Comparison of ENCODE assay signal across 9 mouse cellular contexts in the genomic region with DNA sequence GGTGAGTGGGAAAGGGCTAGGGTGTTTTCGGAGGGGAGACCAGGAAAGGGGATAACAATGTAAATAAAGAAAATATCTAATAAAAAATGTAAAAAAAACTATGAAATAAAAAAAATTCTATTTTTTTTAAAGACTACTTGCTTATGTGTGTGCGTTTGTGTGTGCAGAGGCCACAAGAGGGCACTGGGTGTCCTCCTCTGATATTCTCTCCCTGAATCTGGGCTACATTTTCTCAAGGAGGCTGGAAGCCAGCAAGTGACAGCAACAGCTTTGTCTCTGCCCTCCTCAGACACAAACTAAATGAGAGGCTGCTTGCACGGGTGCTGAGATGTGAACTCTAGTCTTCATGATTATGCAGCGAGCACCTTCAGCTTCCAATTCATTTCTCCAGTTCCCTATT. TPM values are rescaled to one million over a fixed set of nuclear protein-coding genes. Genes with fewer than 3 reads are reported as not detected.
DNase-seq lines count a peak whose midpoint lies in the region; ATAC-seq and TF ChIP-seq lines count a peak whose summit lies in the region.
"Had no signal": no experiment of that assay in that cellular context is flagged by ENCODE, and none has a peak within 500 bp of the region (broad histone marks: within the 10 kb centered on the region; RNA-seq: fewer than 3 reads in every experiment).

No protein-coding gene starts in this region.

- H3K9ac ChIP-seq in intestine, postnatal 0 days (ENCODE audit: low read depth, low read length): no peak overlapping the region
- no peak overlapping the region for H3K9ac ChIP-seq in intestine, embryonic 16.5 days (ENCODE audit: low read depth, low read length)
- no peak overlapping the region for H3K9ac ChIP-seq in liver, embryonic 13.5 days
- H3K9ac ChIP-seq in intestine, embryonic 15.5 days: no peak overlapping the region
- H3K9ac ChIP-seq: limb, embryonic 12.5 days had no signal

- 0 out of 2 replicates have a peak, but pooled peaks cover 5% of the 10 kb centered on the region for H3K36me3 ChIP-seq in intestine, postnatal 0 days (ENCODE audit: control insufficient read depth, insufficient read depth)
- no peaks in the 10 kb centered on the region for H3K36me3 ChIP-seq in intestine, embryonic 16.5 days (ENCODE audit: control insufficient read depth, insufficient read depth, low read length)
- H3K36me3 ChIP-seq in liver, embryonic 13.5 days: no peaks in the 10 kb centered on the region
- H3K36me3 ChIP-seq in intestine, embryonic 15.5 days: no peaks in the 10 kb centered on the region

- WGBS in intestine, postnatal 0 days: 72% methylated on average over 4 of the region's 4 CpGs
- WGBS in intestine, embryonic 16.5 days: 71% methylated on average over 4 of the region's 4 CpGs
- 62% methylated on average over 4 of the region's 4 CpGs for WGBS in liver, embryonic 13.5 days (ENCODE audit: insufficient replicate concordance)
- WGBS in intestine, embryonic 15.5 days: 70% methylated on average over 4 of the region's 4 CpGs

- peak; percentile 51 to 61 for DNase-seq in B cell, adult 2 months
- DNase-seq in MN1 (ENCODE audit: low spot score): peak; percentile 22
- DNase-seq in liver, embryonic 13.5 days: no peak
- DNase-seq in frontal cortex, adult 2 months (ENCODE audit: extremely low spot score in 1 of 2, low spot score in 1 of 2): no peak
- no peak for DNase-seq in urinary bladder, postnatal 4 days (ENCODE audit: low spot score in 2 of 2)

- no peaks in the 10 kb centered on the region for H3K9me3 ChIP-seq in intestine, postnatal 0 days (ENCODE audit: control insufficient read depth)
- H3K9me3 ChIP-seq in intestine, embryonic 16.5 days (ENCODE audit: control insufficient read depth, low read length): no peaks in the 10 kb centered on the region
- no peaks in the 10 kb centered on the region for H3K9me3 ChIP-seq in liver, embryonic 13.5 days (replicated peaks)
- H3K9me3 ChIP-seq in intestine, embryonic 15.5 days: no peaks in the 10 kb centered on the region
- H3K9me3 ChIP-seq: limb, embryonic 12.5 days had no signal

- H3K4me2 ChIP-seq in intestine, postnatal 0 days (replicated peaks; ENCODE audit: low read depth): no peak overlapping the region
- H3K4me2 ChIP-seq in intestine, embryonic 16.5 days (ENCODE audit: low read depth, low read length): no peak overlapping the region
- no peak overlapping the region for H3K4me2 ChIP-seq in liver, embryonic 13.5 days
- H3K4me2 ChIP-seq in intestine, embryonic 15.5 days (replicated peaks): no peak overlapping the region
- H3K4me2 ChIP-seq: limb, embryonic 12.5 days had no signal

- no peaks in the 10 kb centered on the region for H3K27me3 ChIP-seq in intestine, postnatal 0 days (replicated peaks; ENCODE audit: control insufficient read depth, insufficient read depth, low read length)
- no peaks in the 10 kb centered on the region for H3K27me3 ChIP-seq in intestine, embryonic 16.5 days (replicated peaks; ENCODE audit: control insufficient read depth, insufficient read depth, low read length)
- H3K27me3 ChIP-seq in liver, embryonic 13.5 days: no peaks in the 10 kb centered on the region
- H3K27me3 ChIP-seq in intestine, embryonic 15.5 days (replicated peaks): no peaks in the 10 kb centered on the region
- H3K27me3 ChIP-seq: limb, embryonic 12.5 days had no signal

- H3K4me1 ChIP-seq in intestine, postnatal 0 days (replicated peaks; ENCODE audit: control insufficient read depth, insufficient read depth, low read length): no peaks in the 10 kb centered on the region
- H3K4me1 ChIP-seq in intestine, embryonic 16.5 days (ENCODE audit: control insufficient read depth, insufficient read depth, low read length): peaks cover 9% of the 10 kb centered on the region
- peaks cover 45% of the 10 kb centered on the region for H3K4me1 ChIP-seq in liver, embryonic 13.5 days (replicated peaks)
- 0 out of 2 replicates have a peak, but pooled peaks cover 3% of the 10 kb centered on the region for H3K4me1 ChIP-seq in intestine, embryonic 15.5 days (replicated peaks)
- H3K4me1 ChIP-seq: limb, embryonic 12.5 days had no signal

- no peak overlapping the region for H3K4me3 ChIP-seq in intestine, postnatal 0 days (ENCODE audit: low read depth, low read length)
- no peak overlapping the region for H3K4me3 ChIP-seq in intestine, embryonic 16.5 days (ENCODE audit: low read length)
- H3K4me3 ChIP-seq in liver, embryonic 13.5 days (replicated peaks): no peak overlapping the region
- no peak overlapping the region for H3K4me3 ChIP-seq in intestine, embryonic 15.5 days (replicated peaks)
- H3K4me3 ChIP-seq: limb, embryonic 12.5 days had no signal

- no peak for ATAC-seq in intestine, postnatal 0 days
- no peak for ATAC-seq in intestine, embryonic 16.5 days
- no peak for ATAC-seq in liver, embryonic 13.5 days (ENCODE audit: low read depth)
- no peak for ATAC-seq in intestine, embryonic 15.5 days

- peak; percentile 58 for TF ChIP-seq CTCF in intestine, postnatal 0 days (IDR thresholded peaks at IDR 0.05; ENCODE audit: low read depth)

- no peak overlapping the region for H3K27ac ChIP-seq in intestine, postnatal 0 days (ENCODE audit: low read depth, low read length)
- H3K27ac ChIP-seq in intestine, embryonic 16.5 days (ENCODE audit: low read length): no peak overlapping the region
- H3K27ac ChIP-seq in liver, embryonic 13.5 days: 0 out of 2 replicates have a peak overlapping the region, but pooled peaks have one; percentile 29
- H3K27ac ChIP-seq in intestine, embryonic 15.5 days: no peak overlapping the region
- H3K27ac ChIP-seq: limb, embryonic 12.5 days had no signal

RNA-seq across cellular contexts. Expression of gene Gm43552, which starts 14.4 kb away (rescaled TPM):
- polyA plus RNA-seq in intestine, postnatal 0 days (2015; fragmentation: Nextera tagmentation; extraction: Ambion mirVana): not detected in 2 replicates
- not detected in 2 replicates for polyA plus RNA-seq in intestine, embryonic 16.5 days (2015; fragmentation: Nextera tagmentation; extraction: Ambion mirVana)
- 1.0 TPM in 1 of 2 replicates, not detected in the other for polyA plus RNA-seq in liver, embryonic 13.5 days (2015; fragmentation: Nextera tagmentation; extraction: Ambion mirVana)
- not detected in 2 replicates for polyA plus RNA-seq in frontal cortex, adult 2 months (2012; rRNA removed)
- polyA plus RNA-seq in intestine, embryonic 15.5 days (2015; fragmentation: Nextera tagmentation; extraction: Ambion mirVana): not detected in 2 replicates
- polyA plus RNA-seq: limb, embryonic 12.5 days had no signal

RNA-seq across cellular contexts. Expression of gene Ugdh, which starts 42.5 kb away (rescaled TPM):
- 298 and 303 TPM in 2 replicates for polyA plus RNA-seq in intestine, postnatal 0 days (2015; fragmentation: Nextera tagmentation; extraction: Ambion mirVana)
- 266 and 271 TPM in 2 replicates for polyA plus RNA-seq in intestine, embryonic 16.5 days (2015; fragmentation: Nextera tagmentation; extraction: Ambion mirVana)
- 16.7 and 19.0 TPM in 2 replicates for polyA plus RNA-seq in liver, embryonic 13.5 days (2015; fragmentation: Nextera tagmentation; extraction: Ambion mirVana)
- polyA plus RNA-seq in frontal cortex, adult 2 months (2012; rRNA removed): 29.1 and 29.2 TPM in 2 replicates
- 195 and 200 TPM in 2 replicates for polyA plus RNA-seq in intestine, embryonic 15.5 days (2015; fragmentation: Nextera tagmentation; extraction: Ambion mirVana)

RNA-seq across cellular contexts. Expression of gene Smim14, which starts 58.8 kb away (rescaled TPM):
- 250 and 257 TPM in 2 replicates for polyA plus RNA-seq in intestine, postnatal 0 days (2015; fragmentation: Nextera tagmentation; extraction: Ambion mirVana)
- polyA plus RNA-seq in intestine, embryonic 16.5 days (2015; fragmentation: Nextera tagmentation; extraction: Ambion mirVana): 153 and 159 TPM in 2 replicates
- polyA plus RNA-seq in liver, embryonic 13.5 days (2015; fragmentation: Nextera tagmentation; extraction: Ambion mirVana): 34.9 and 39.6 TPM in 2 replicates
- 148 and 181 TPM in 2 replicates for polyA plus RNA-seq in frontal cortex, adult 2 months (2012; rRNA removed)
- 115 and 124 TPM in 2 replicates for polyA plus RNA-seq in intestine, embryonic 15.5 days (2015; fragmentation: Nextera tagmentation; extraction: Ambion mirVana)

RNA-seq across cellular contexts. Expression of gene Ube2k, which starts 58.8 kb away (rescaled TPM):
- 102 and 111 TPM in 2 replicates for polyA plus RNA-seq in intestine, postnatal 0 days (2015; fragmentation: Nextera tagmentation; extraction: Ambion mirVana)
- polyA plus RNA-seq in intestine, embryonic 16.5 days (2015; fragmentation: Nextera tagmentation; extraction: Ambion mirVana): 125 and 129 TPM in 2 replicates
- polyA plus RNA-seq in liver, embryonic 13.5 days (2015; fragmentation: Nextera tagmentation; extraction: Ambion mirVana): 116 and 132 TPM in 2 replicates
- polyA plus RNA-seq in frontal cortex, adult 2 months (2012; rRNA removed): 113 and 114 TPM in 2 replicates
- polyA plus RNA-seq in intestine, embryonic 15.5 days (2015; fragmentation: Nextera tagmentation; extraction: Ambion mirVana): 150 and 155 TPM in 2 replicates

Comparison
In these comparisons a context has a peak if more than half of its experiments do, and no peak if none do; other contexts are left out.
1. DNase-seq: peak in B cell, adult 2 months (2 of 2) and MN1 (single experiment); none in liver, embryonic 13.5 days (single experiment), frontal cortex, adult 2 months (0 of 2) and urinary bladder, postnatal 4 days (0 of 2).